Mouse (Mus musculus): Measurements from ENCODE around the gene Ticam1.
A peak's percentile ranks its signal among the peaks of the same experiment; 100 is the strongest.

Ticam1 gene

GRCm38 (mm10) chr17:56290388-56291170 is 14.0 kb upstream of the Ticam1 start:
- DNase-seq = peak; percentile 47 to 66

GRCm38 (mm10) chr17:56289371-56290331 is 13.1 kb upstream of the Ticam1 start:
- no peak for DNase-seq

GRCm38 (mm10) chr17:56288866-56289265 is 12.3 kb upstream of the Ticam1 start:
- DNase-seq = no peak

- DNase-seq = no peak
Observed at GRCm38 (mm10) chr17:56287830-56288229, 11.2 kb upstream of the Ticam1 start.

GRCm38 (mm10) chr17:56285995-56286394 is 9.4 kb upstream of the Ticam1 start:
- DNase-seq = no peak

- no peak for DNase-seq
Observed at GRCm38 (mm10) chr17:56283316-56283715, 6.7 kb upstream of the Ticam1 start.

- DNase-seq = no peak
Observed at GRCm38 (mm10) chr17:56282802-56283201, 6.2 kb upstream of the Ticam1 start.

GRCm38 (mm10) chr17:56281193-56281592 is 4.6 kb upstream of the Ticam1 start:
- no peak for DNase-seq

GRCm38 (mm10) chr17:56279481-56280155 is 3.0 kb upstream of the Ticam1 start:
- no peak for DNase-seq

GRCm38 (mm10) chr17:56278340-56278739 is 1.8 kb upstream of the Ticam1 start:
- no peak for DNase-seq

- DNase-seq = no peak
Observed at GRCm38 (mm10) chr17:56277567-56277893, 944 bp upstream of the Ticam1 start.

GRCm38 (mm10) chr17:56275842-56276480 is 625 bp downstream of the Ticam1 start:
- no peak for DNase-seq

- DNase-seq = no peak
Observed at GRCm38 (mm10) chr17:56273986-56274385, 2.6 kb downstream of the Ticam1 start.

GRCm38 (mm10) chr17:56273482-56273881 is 3.1 kb downstream of the Ticam1 start:
- DNase-seq = no peak

GRCm38 (mm10) chr17:56272644-56273043 is 3.9 kb downstream of the Ticam1 start:
- DNase-seq = no peak

- no peak for DNase-seq
Observed at GRCm38 (mm10) chr17:56271609-56272253, 4.9 kb downstream of the Ticam1 start.

GRCm38 (mm10) chr17:56269741-56270140 is 6.8 kb downstream of the Ticam1 start:
- peak in 1 of 2 experiments; percentile 15 for DNase-seq

- DNase-seq = peak; percentile 66 to 76
Observed at GRCm38 (mm10) chr17:56269153-56269630, 7.4 kb downstream of the Ticam1 start.

- no peak for DNase-seq
Observed at GRCm38 (mm10) chr17:56266271-56266670, 10.3 kb downstream of the Ticam1 start.

GRCm38 (mm10) chr17:56265869-56266268 is 10.7 kb downstream of the Ticam1 start:
- DNase-seq = no peak

GRCm38 (mm10) chr17:56265011-56265410 is 11.6 kb downstream of the Ticam1 start:
- DNase-seq = no peak

- DNase-seq = peak; percentile 80 to 89
Observed at GRCm38 (mm10) chr17:56264020-56264419, 12.6 kb downstream of the Ticam1 start.
